Mouse (Mus musculus): ENCODE results near the gene Gm20661. TPM values are rescaled to one million over a fixed set of nuclear protein-coding genes. Genes with fewer than 3 reads are reported as not detected.
A peak's percentile ranks its signal among the peaks of the same experiment; 100 is the strongest.
"Not testable (repeated sequence)": the region's sequence is repeated elsewhere in the genome, so short reads cannot be mapped to it uniquely, and the experiment has no call there.

Gm20661 gene
- total and polyA plus RNA-seq, 2 experiments from 2014 or later = 0.33 to 0.55 TPM

GRCm38 (mm10) chr9:108010385-108010784, 27.5 kb downstream of the Gm20661 start:
- no peak for ATAC-seq (ENCODE audit: low FRiP score)
- Histone ChIP-seq H3K9me3 (ENCODE audit: low read length) (no peaks in the 10 kb centered on the region), H3K4me1 (ENCODE audit: insufficient read depth, low read length) (no peaks in the 10 kb centered on the region), H3K36me3 (ENCODE audit: insufficient read depth, low read length) (peaks cover 3% of the 10 kb centered on the region; the same call in 1 of the 2 replicates), H3K27ac (ENCODE audit: low read depth, low read length) (no peak overlapping the region), H3K27me3 (ENCODE audit: insufficient read depth, low read length) (no peaks in the 10 kb centered on the region), H3K4me2 (ENCODE audit: low read depth, low read length, poor library complexity, severe bottlenecking) (no peak overlapping the region), H3K4me3 (ENCODE audit: low read depth, low read length) (no peak overlapping the region), H3K9ac (replicated peaks; ENCODE audit: low read length, poor library complexity, severe bottlenecking) (no peak overlapping the region)
- no peak for TF ChIP-seq CTCF (IDR thresholded peaks at IDR 0.05)
- DNase-seq (ENCODE audit: low spot score) = no peak

GRCm38 (mm10) chr9:108013577-108013976, 30.7 kb downstream of the Gm20661 start:
- not testable (repeated sequence) for H3K4me2 ChIP-seq (ENCODE audit: low read depth, low read length, poor library complexity, severe bottlenecking); DNase-seq (ENCODE audit: low spot score); H3K27ac ChIP-seq (ENCODE audit: low read depth, low read length); H3K27me3 ChIP-seq (ENCODE audit: insufficient read depth, low read length); ATAC-seq (ENCODE audit: low FRiP score); H3K9me3 ChIP-seq (ENCODE audit: low read length); H3K36me3 ChIP-seq (ENCODE audit: insufficient read depth, low read length); H3K9ac ChIP-seq (replicated peaks; ENCODE audit: low read length, poor library complexity, severe bottlenecking); H3K4me1 ChIP-seq (ENCODE audit: insufficient read depth, low read length); H3K4me3 ChIP-seq (ENCODE audit: low read depth, low read length)
- TF ChIP-seq CTCF (IDR thresholded peaks at IDR 0.05) = peak; percentile 35
- WGBS = 100% methylated on average over 2 of the region's 2 CpGs

GRCm38 (mm10) chr9:108017127-108017526, 34.3 kb downstream of the Gm20661 start:
- no peak overlapping the region for H3K4me2 ChIP-seq (ENCODE audit: low read depth, low read length, poor library complexity, severe bottlenecking)
- H3K27me3 ChIP-seq (ENCODE audit: insufficient read depth, low read length) = no peaks in the 10 kb centered on the region
- no peak overlapping the region for H3K27ac ChIP-seq (ENCODE audit: low read depth, low read length)
- no peak overlapping the region for H3K9ac ChIP-seq (replicated peaks; ENCODE audit: low read length, poor library complexity, severe bottlenecking)
- no peak for TF ChIP-seq CTCF (IDR thresholded peaks at IDR 0.05)
- no peak for DNase-seq (ENCODE audit: low spot score)
- peaks cover 3% of the 10 kb centered on the region; the same call in 1 of the 2 replicates for H3K36me3 ChIP-seq (ENCODE audit: insufficient read depth, low read length)
- H3K4me3 ChIP-seq (ENCODE audit: low read depth, low read length) = no peak overlapping the region
- no peaks in the 10 kb centered on the region for H3K9me3 ChIP-seq (ENCODE audit: low read length)
- 77% methylated on average over 3 of the region's 3 CpGs for WGBS
- H3K4me1 ChIP-seq (ENCODE audit: insufficient read depth, low read length) = no peaks in the 10 kb centered on the region
- no peak for ATAC-seq (ENCODE audit: low FRiP score)

GRCm38 (mm10) chr9:108020741-108021140, 37.9 kb downstream of the Gm20661 start:
- H3K27me3 ChIP-seq (ENCODE audit: insufficient read depth, low read length) = no peaks in the 10 kb centered on the region
- H3K4me2 ChIP-seq (ENCODE audit: low read depth, low read length, poor library complexity, severe bottlenecking) = no peak overlapping the region
- H3K9ac ChIP-seq (replicated peaks; ENCODE audit: low read length, poor library complexity, severe bottlenecking) = no peak overlapping the region
- no peaks in the 10 kb centered on the region for H3K9me3 ChIP-seq (ENCODE audit: low read length)
- no peak for ATAC-seq (ENCODE audit: low FRiP score)
- no peak overlapping the region for H3K4me3 ChIP-seq (ENCODE audit: low read depth, low read length)
- DNase-seq (ENCODE audit: low spot score) = no peak
- H3K36me3 ChIP-seq (ENCODE audit: insufficient read depth, low read length) = peaks cover 3% of the 10 kb centered on the region
- 100% methylated on average over 1 of the region's 1 CpGs for WGBS
- no peak for TF ChIP-seq CTCF (IDR thresholded peaks at IDR 0.05)
- H3K4me1 ChIP-seq (ENCODE audit: insufficient read depth, low read length) = no peaks in the 10 kb centered on the region
- no peak overlapping the region for H3K27ac ChIP-seq (ENCODE audit: low read depth, low read length)

- Histone ChIP-seq H3K9ac (replicated peaks; ENCODE audit: low read length, poor library complexity, severe bottlenecking) (no peak overlapping the region), H3K4me3 (ENCODE audit: low read depth, low read length) (no peak overlapping the region), H3K27me3 (ENCODE audit: insufficient read depth, low read length) (no peaks in the 10 kb centered on the region), H3K4me1 (ENCODE audit: insufficient read depth, low read length) (no peaks in the 10 kb centered on the region), H3K4me2 (ENCODE audit: low read depth, low read length, poor library complexity, severe bottlenecking) (no peak overlapping the region), H3K9me3 (ENCODE audit: low read length) (no peaks in the 10 kb centered on the region), H3K27ac (ENCODE audit: low read depth, low read length) (no peak overlapping the region), H3K36me3 (ENCODE audit: insufficient read depth, low read length) (peaks cover 16% of the 10 kb centered on the region)
- TF ChIP-seq CTCF (IDR thresholded peaks at IDR 0.05) = no peak
- ATAC-seq (ENCODE audit: low FRiP score) (no peak), DNase-seq (ENCODE audit: low spot score) (no peak)
- 91% methylated on average over 3 of the region's 3 CpGs for WGBS
Measured at GRCm38 (mm10) chr9:108023216-108023615, 40.4 kb downstream of the Gm20661 start.

GRCm38 (mm10) chr9:108026584-108026983, 43.7 kb downstream of the Gm20661 start:
- H3K27ac ChIP-seq (ENCODE audit: low read depth, low read length) = no peak overlapping the region
- no peak for DNase-seq (ENCODE audit: low spot score)
- peak; percentile 49 for TF ChIP-seq CTCF (IDR thresholded peaks at IDR 0.05)
- ATAC-seq (ENCODE audit: low FRiP score) = no peak
- H3K4me2 ChIP-seq (ENCODE audit: low read depth, low read length, poor library complexity, severe bottlenecking) = no peak overlapping the region
- peaks cover 16% of the 10 kb centered on the region for H3K36me3 ChIP-seq (ENCODE audit: insufficient read depth, low read length)
- no peak overlapping the region for H3K9ac ChIP-seq (replicated peaks; ENCODE audit: low read length, poor library complexity, severe bottlenecking)
- WGBS = 92% methylated on average over 3 of the region's 3 CpGs
- H3K4me1 ChIP-seq (ENCODE audit: insufficient read depth, low read length) = no peaks in the 10 kb centered on the region
- H3K27me3 ChIP-seq (ENCODE audit: insufficient read depth, low read length) = no peaks in the 10 kb centered on the region
- H3K4me3 ChIP-seq (ENCODE audit: low read depth, low read length) = no peak overlapping the region
- H3K9me3 ChIP-seq (ENCODE audit: low read length) = no peaks in the 10 kb centered on the region

Measured in midbrain, postnatal 0 days (tissue).